Mouse (Mus musculus) limb, embryonic 12.5 days (tissue): Measurements from ENCODE around the gene Daam2. TPM values are rescaled to one million over a fixed set of nuclear protein-coding genes. Genes with fewer than 3 reads are reported as not detected.

ENCODE experiments used
- ATAC-seq: fragments of 200-750 bp; cut with Nextera tagmentation; 2 replicates; pipeline ENCODE4 v1.8.0; 2017; ENCODE audit warnings: low read depth, moderate TSS enrichment; ENCODE audit not compliant: insufficient number of reproducible peaks, insufficient read depth, low FRiP score, low TSS enrichment
- H3K27ac ChIP-seq: fragments of 300-500 bp; sonication (generic); 2 replicates; pipeline ENCODE4 v1.5.1; 2016; ENCODE audit warnings: mild to moderate bottlenecking, moderate library complexity
- H3K27me3 ChIP-seq: fragments of 300-500 bp; sonication (generic); 2 replicates; pipeline ENCODE4 v1.6.1; 2016; ENCODE audit warnings: mild to moderate bottlenecking, moderate library complexity
- H3K36me3 ChIP-seq: fragments of 300-500 bp; sonication (generic); 2 replicates; pipeline ENCODE4 v1.6.1; 2016; ENCODE audit warnings: mild to moderate bottlenecking, moderate library complexity
- H3K4me1 ChIP-seq: fragments of 300-500 bp; sonication (generic); replicated peaks from 2 replicates; pipeline ENCODE4 v1.6.1; 2016
- H3K4me2 ChIP-seq: fragments of 300-500 bp; sonication (generic); 2 replicates; pipeline ENCODE4 v1.6.1; 2016; ENCODE audit warnings: mild to moderate bottlenecking, moderate library complexity
- H3K4me3 ChIP-seq: fragments of 300-500 bp; sonication (generic); replicated peaks from 2 replicates; pipeline ENCODE4 v1.5.1; 2016; ENCODE audit warnings: mild to moderate bottlenecking
- H3K9ac ChIP-seq: fragments of 300-500 bp; sonication (generic); replicated peaks from 2 replicates; pipeline ENCODE4 v1.6.1; 2016; ENCODE audit warnings: mild to moderate bottlenecking, moderate library complexity
- H3K9me3 ChIP-seq: fragments of 300-500 bp; sonication (generic); 2 replicates; pipeline ENCODE4 v1.6.1; 2016; ENCODE audit warnings: mild to moderate bottlenecking, moderate library complexity
- WGBS: fragments of 180-500 bp; shearing (Covaris S2); methylation state at CpG from one replicate; pipeline ENCODE4 v1.1.7; 2016; 5-methylcytosine and 5-hydroxymethylcytosine counted together
- polyA plus RNA-seq: library from polyadenylated mRNA; unstranded; fragments of >200 nt; fragmentation: Nextera tagmentation; extraction: Ambion mirVana; gene quantifications from 2 replicates; pipeline ENCODE4 v1.2.1, GENCODE M21; 2016

Gene Daam2
- polyA plus RNA-seq, 1 experiment from 2014 or later: 10.7 TPM

DNA sequence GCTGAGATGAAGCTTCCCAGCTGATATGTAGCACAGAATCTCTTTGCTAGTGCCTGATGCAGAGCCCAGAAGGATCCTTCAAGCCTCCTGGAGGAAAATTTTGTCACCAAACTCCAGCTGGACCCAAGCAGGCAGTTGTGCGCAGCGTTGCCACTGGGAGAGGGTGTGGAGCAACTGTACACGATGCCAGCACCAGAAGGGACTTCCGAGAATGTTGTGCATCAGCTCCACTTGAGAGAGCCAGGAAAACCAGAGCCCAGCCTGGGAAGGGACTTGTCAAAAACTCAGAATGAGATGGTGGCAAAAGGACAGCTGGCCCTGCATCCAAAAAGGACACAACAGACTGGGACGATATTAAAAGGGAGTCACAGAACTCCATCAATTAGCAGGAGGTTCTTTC lies 32.5 kb downstream of the Daam2 start:
- Histone ChIP-seq H3K27ac (no peak overlapping the region), H3K27me3 (no peaks in the 10 kb centered on the region), H3K9ac (no peak overlapping the region), H3K36me3 (peaks cover 21% of the 10 kb centered on the region; the same call in 1 of the 2 replicates), H3K4me2 (no peak overlapping the region), H3K9me3 (no peaks in the 10 kb centered on the region), H3K4me3 (no peak overlapping the region), H3K4me1 (no peaks in the 10 kb centered on the region)
- 92% methylated on average over 5 of the region's 5 CpGs for WGBS
- ATAC-seq: no peak

GRCm38 (mm10) chr17:49530215-49530614 lies 33.9 kb downstream of the Daam2 start:
- Histone ChIP-seq H3K9ac (no peak overlapping the region), H3K9me3 (no peaks in the 10 kb centered on the region), H3K4me3 (no peak overlapping the region), H3K27me3 (no peaks in the 10 kb centered on the region), H3K27ac (no peak overlapping the region), H3K36me3 (peaks cover 17% of the 10 kb centered on the region; the same call in 1 of the 2 replicates), H3K4me2 (no peak overlapping the region), H3K4me1 (no peaks in the 10 kb centered on the region)
- ATAC-seq: no peak
- 19% methylated on average over 3 of the region's 3 CpGs for WGBS

DNA sequence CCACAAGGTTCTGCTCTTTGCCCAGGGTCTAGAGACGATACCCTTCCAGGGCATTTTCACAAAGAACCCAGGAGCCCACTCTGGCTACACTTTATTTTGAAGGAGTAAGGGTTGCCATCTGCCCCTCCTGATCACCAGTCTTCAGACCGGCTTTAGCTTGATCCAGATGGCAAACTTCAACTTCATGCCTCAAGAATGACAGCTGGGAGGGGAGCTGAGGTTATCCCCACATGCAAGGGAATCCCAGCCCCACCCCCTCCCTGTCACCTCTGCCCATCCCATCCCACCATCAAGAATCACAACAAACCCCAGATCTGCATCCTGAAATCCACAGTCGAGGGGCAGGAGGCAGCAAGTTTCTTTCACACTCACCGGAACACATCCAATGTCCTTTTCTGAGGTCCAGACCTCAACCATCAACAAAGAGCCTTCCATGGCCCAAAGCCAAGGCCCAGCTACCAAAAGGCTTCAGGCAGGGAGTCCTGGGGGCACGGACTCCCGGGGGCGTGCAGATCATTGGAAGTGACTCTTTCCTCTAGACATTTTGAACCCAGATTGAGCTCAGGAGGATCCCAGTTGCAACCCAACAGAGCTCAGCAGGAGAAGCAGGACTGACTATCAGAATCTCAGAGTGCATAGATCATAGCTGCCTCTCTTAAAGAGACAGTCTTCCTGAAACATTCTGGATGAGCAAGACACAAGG lies 35.5 kb downstream of the Daam2 start:
- H3K9me3 ChIP-seq: no peaks in the 10 kb centered on the region
- no peak overlapping the region for H3K4me2 ChIP-seq
- 74% methylated on average over 7 of the region's 7 CpGs for WGBS
- H3K27ac ChIP-seq: no peak overlapping the region
- H3K4me1 ChIP-seq: peaks cover 7% of the 10 kb centered on the region
- no peaks in the 10 kb centered on the region for H3K27me3 ChIP-seq
- ATAC-seq: no peak
- no peak overlapping the region for H3K4me3 ChIP-seq
- peaks cover 11% of the 10 kb centered on the region; the same call in 1 of the 2 replicates for H3K36me3 ChIP-seq
- no peak overlapping the region for H3K9ac ChIP-seq

DNA sequence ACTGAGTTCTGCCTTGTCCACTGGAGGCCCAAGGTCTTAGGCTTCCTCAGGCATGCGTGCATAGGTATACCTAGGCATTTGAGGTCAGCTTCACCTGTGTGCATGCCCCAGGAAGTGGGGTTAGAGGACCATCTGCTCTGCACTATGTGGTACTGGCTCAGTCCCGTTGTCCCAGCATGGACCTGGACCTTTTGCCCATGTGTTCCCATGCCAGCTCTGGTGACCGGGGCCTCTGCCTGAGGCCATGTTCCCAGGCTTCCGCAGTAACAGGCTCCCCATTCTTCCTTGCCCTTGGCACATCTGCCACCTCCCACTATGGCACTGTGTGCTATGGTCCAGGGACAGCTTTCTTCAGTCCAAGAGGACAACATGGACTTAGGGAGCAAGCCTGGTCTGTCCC lies 36.1 kb downstream of the Daam2 start:
- H3K36me3 ChIP-seq: peaks cover 5% of the 10 kb centered on the region; the same call in 1 of the 2 replicates
- WGBS: 90% methylated on average over 4 of the region's 4 CpGs
- H3K9ac ChIP-seq: no peak overlapping the region
- H3K4me2 ChIP-seq: no peak overlapping the region
- ATAC-seq: no peak
- H3K4me1 ChIP-seq: peaks cover 7% of the 10 kb centered on the region
- H3K4me3 ChIP-seq: no peak overlapping the region
- no peaks in the 10 kb centered on the region for H3K9me3 ChIP-seq
- no peak overlapping the region for H3K27ac ChIP-seq
- no peaks in the 10 kb centered on the region for H3K27me3 ChIP-seq

DNA sequence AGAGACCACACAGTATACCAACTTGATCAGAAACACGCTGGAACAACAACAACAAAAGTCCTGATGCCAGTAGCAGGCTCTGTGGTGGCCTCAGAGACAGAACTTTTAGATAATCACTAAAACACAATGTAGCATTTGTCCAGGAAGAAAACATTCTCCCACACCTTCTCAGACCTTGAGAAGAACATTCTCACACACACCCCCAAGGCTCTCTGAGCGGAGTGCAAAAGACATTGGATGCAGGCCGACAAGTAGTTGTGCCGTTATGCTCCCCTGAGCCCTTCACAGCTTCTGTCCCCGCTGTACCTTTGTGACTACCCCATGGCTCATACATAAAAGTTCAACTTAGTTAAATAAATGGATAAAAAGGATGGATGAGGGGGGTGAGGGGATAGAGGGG lies 37.6 kb downstream of the Daam2 start:
- no peak for ATAC-seq
- Histone ChIP-seq H3K9me3 (no peaks in the 10 kb centered on the region), H3K27ac (no peak overlapping the region), H3K4me2 (no peak overlapping the region), H3K36me3 (peaks cover 5% of the 10 kb centered on the region; the same call in 1 of the 2 replicates), H3K9ac (no peak overlapping the region), H3K27me3 (no peaks in the 10 kb centered on the region), H3K4me1 (peaks cover 19% of the 10 kb centered on the region), H3K4me3 (no peak overlapping the region)
- WGBS: 85% methylated on average over 5 of the region's 5 CpGs

DNA sequence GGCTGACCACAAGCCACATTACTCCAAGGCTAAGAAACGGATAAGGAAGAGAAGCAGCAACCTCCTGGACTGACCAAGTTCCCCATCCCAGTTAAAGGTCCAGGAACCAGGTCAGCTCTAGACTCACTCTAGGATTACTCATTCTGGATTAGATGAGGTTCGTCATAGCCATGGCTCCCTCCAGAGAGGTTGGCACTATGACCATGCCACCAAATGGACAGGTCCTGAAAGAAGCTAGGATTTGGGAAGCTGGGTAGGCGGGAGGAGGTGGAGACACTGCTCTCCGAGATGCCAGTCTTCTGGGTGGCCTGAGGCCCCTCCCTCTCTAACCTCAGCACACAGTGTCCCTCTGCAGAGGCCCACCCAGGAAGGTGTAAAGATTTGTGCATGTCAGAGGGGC lies 38.2 kb downstream of the Daam2 start:
- H3K9me3 ChIP-seq: no peaks in the 10 kb centered on the region
- H3K4me2 ChIP-seq: no peak overlapping the region
- no peak overlapping the region for H3K9ac ChIP-seq
- no peak overlapping the region for H3K4me3 ChIP-seq
- H3K27ac ChIP-seq: no peak overlapping the region
- peaks cover 4% of the 10 kb centered on the region; the same call in 1 of the 2 replicates for H3K36me3 ChIP-seq
- no peaks in the 10 kb centered on the region for H3K27me3 ChIP-seq
- no peak for ATAC-seq
- peaks cover 19% of the 10 kb centered on the region for H3K4me1 ChIP-seq
- 86% methylated on average over 4 of the region's 4 CpGs for WGBS

- Histone ChIP-seq H3K36me3 (no peaks in the 10 kb centered on the region; the same call in 1 of the 2 replicates), H3K27ac (no peak overlapping the region), H3K4me2 (no peak overlapping the region), H3K9ac (no peak overlapping the region), H3K9me3 (no peaks in the 10 kb centered on the region), H3K27me3 (no peaks in the 10 kb centered on the region), H3K4me3 (no peak overlapping the region), H3K4me1 (peaks cover 22% of the 10 kb centered on the region)
- 28% methylated on average over 2 of the region's 2 CpGs for WGBS
- no peak for ATAC-seq
Measured at GRCm38 (mm10) chr17:49524584-49524983, 39.6 kb downstream of the Daam2 start.

DNA sequence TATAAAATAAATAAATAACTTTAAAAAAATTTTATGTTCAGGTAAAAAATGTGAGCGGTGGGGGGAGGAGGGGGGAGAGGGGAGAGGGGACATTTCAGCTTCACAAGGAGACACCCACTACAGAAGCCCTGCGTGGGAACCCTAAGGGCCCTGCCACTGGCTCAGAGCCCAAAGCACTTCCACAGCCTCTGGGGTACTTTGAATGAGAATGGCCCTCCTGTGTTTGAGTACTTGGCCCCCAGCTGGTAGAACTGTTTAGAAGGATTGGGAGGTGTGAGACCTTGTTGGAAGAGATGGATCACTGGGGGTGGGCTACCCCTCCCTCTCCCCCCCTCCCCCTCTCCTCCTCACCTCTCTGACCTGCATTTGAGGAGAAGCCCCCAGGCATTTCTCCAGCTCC lies 41.7 kb downstream of the Daam2 start:
- no peak for ATAC-seq
- peaks cover 5% of the 10 kb centered on the region; the same call in 1 of the 2 replicates for H3K36me3 ChIP-seq
- H3K9ac ChIP-seq: no peak overlapping the region
- no peak overlapping the region for H3K27ac ChIP-seq
- H3K27me3 ChIP-seq: no peaks in the 10 kb centered on the region
- 32% methylated on average over 2 of the region's 2 CpGs for WGBS
- H3K4me1 ChIP-seq: peaks cover 22% of the 10 kb centered on the region
- H3K4me2 ChIP-seq: no peak overlapping the region
- H3K4me3 ChIP-seq: no peak overlapping the region
- H3K9me3 ChIP-seq: no peaks in the 10 kb centered on the region

DNA sequence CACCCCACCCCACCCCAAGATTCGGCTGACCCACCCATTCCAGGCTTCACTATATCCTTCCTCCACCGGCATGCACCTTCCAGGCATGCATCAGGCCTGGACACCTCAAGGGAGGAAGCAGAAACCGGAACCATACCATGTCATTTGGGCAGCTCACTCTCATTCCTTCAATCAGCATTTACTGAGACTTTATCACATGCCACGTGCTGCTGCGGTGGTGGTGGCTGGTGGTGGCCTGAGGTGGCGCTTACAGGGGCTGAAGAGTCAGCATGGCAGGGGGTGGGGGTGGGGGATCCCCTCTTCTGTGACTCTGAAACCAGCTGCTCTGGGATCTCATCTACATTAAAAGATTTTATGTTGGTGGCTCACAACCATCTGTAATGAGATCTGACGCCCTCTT lies 42.1 kb downstream of the Daam2 start:
- H3K9me3 ChIP-seq: no peaks in the 10 kb centered on the region
- H3K4me2 ChIP-seq: no peak overlapping the region
- no peak overlapping the region for H3K4me3 ChIP-seq
- WGBS: 58% methylated on average over 7 of the region's 7 CpGs
- peaks cover 22% of the 10 kb centered on the region for H3K4me1 ChIP-seq
- H3K36me3 ChIP-seq: peaks cover 5% of the 10 kb centered on the region; the same call in 1 of the 2 replicates
- ATAC-seq: no peak
- H3K27me3 ChIP-seq: no peaks in the 10 kb centered on the region
- H3K27ac ChIP-seq: no peak overlapping the region
- H3K9ac ChIP-seq: no peak overlapping the region

GRCm38 (mm10) chr17:49520674-49521073 lies 43.5 kb downstream of the Daam2 start:
- H3K36me3 ChIP-seq: peaks cover 5% of the 10 kb centered on the region; the same call in 1 of the 2 replicates
- H3K9ac ChIP-seq: no peak overlapping the region
- H3K9me3 ChIP-seq: no peaks in the 10 kb centered on the region
- ATAC-seq: no peak
- H3K27ac ChIP-seq: no peak overlapping the region
- H3K27me3 ChIP-seq: no peaks in the 10 kb centered on the region
- peaks cover 30% of the 10 kb centered on the region for H3K4me1 ChIP-seq
- 85% methylated on average over 6 of the region's 6 CpGs for WGBS
- no peak overlapping the region for H3K4me2 ChIP-seq
- no peak overlapping the region for H3K4me3 ChIP-seq

DNA sequence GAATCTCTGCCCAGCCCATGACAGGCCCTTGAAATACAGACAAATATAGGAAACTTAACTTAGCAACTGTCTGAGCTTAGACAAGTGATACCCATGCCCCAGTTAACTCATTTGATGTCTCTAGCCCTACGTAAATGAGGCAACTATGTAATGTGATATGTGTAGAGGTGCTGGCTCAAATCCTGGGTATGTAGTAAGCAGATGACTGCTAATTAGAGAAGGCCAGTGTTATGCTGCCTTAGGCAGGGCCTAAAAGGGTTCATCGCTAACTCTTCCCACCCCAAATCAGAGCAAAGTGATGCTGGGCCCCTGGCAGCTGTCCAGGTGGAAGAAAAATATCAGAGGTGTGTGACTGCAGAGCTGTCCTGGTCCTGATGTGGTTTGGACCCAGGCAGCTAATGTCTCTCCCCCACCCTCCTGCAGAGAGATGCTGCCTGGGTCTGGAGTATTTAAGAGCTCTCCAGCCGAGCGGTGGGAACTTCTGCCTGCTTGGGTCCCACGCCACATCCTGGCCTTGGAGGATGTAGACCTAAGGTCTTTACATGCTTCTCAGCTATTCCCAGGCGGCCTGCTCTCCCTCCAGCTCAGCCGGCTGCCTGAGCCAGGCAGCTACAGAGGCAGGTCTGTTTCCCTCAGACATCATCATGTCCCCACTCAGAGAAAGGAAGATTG lies 44.4 kb downstream of the Daam2 start:
- WGBS: 65% methylated on average over 7 of the region's 7 CpGs
- no peak; the same call in 1 of the 2 replicates for ATAC-seq
- H3K4me1 ChIP-seq: peaks cover 32% of the 10 kb centered on the region

More for the DNA sequence above, 44.4 kb downstream of the Daam2 start:
- H3K9me3 ChIP-seq: no peaks in the 10 kb centered on the region
- H3K27ac ChIP-seq: 0 out of 2 replicates have a peak overlapping the region, but pooled peaks have one; percentile 29
- no peak overlapping the region for H3K9ac ChIP-seq
- peaks cover 5% of the 10 kb centered on the region; the same call in 1 of the 2 replicates for H3K36me3 ChIP-seq
- H3K4me3 ChIP-seq: no peak overlapping the region
- no peaks in the 10 kb centered on the region for H3K27me3 ChIP-seq
- H3K4me2 ChIP-seq: no peak overlapping the region
